Mouse (Mus musculus): ENCODE results near the gene Mpg. TPM values are rescaled to one million over a fixed set of nuclear protein-coding genes. Genes with fewer than 3 reads are reported as not detected.
A peak's percentile ranks its signal among the peaks of the same experiment; 100 is the strongest.

The Mpg gene
- polyA plus RNA-seq, 1 experiment from 2014 or later: 19.2 TPM

GRCm38 (mm10) chr11:32244617-32245016, 18.3 kb downstream of the Mpg start:
- H3K9me3 ChIP-seq (ENCODE audit: control insufficient read depth): no peaks in the 10 kb centered on the region
- peaks cover 58% of the 10 kb centered on the region for H3K36me3 ChIP-seq (ENCODE audit: control insufficient read depth, insufficient read depth)
- H3K4me2 ChIP-seq (replicated peaks; ENCODE audit: low read depth): no peak overlapping the region
- no peak for TF ChIP-seq CTCF (IDR thresholded peaks at IDR 0.05; ENCODE audit: low read depth)
- ATAC-seq: no peak
- H3K4me1 ChIP-seq (replicated peaks; ENCODE audit: control insufficient read depth, insufficient read depth, low read length): peaks cover 2% of the 10 kb centered on the region; the same call in 1 of the 2 replicates
- no peak overlapping the region for H3K4me3 ChIP-seq (ENCODE audit: low read depth, low read length)
- no peaks in the 10 kb centered on the region for H3K27me3 ChIP-seq (replicated peaks; ENCODE audit: control insufficient read depth, insufficient read depth, low read length)
- H3K9ac ChIP-seq (ENCODE audit: low read depth, low read length): no peak overlapping the region
- WGBS: 87% methylated on average over 1 of the region's 1 CpGs
- no peak overlapping the region for H3K27ac ChIP-seq (ENCODE audit: low read depth, low read length)

- ATAC-seq: peak; percentile 28; the same call in 1 of the 2 replicates
- no peaks in the 10 kb centered on the region for H3K9me3 ChIP-seq (ENCODE audit: control insufficient read depth)
- TF ChIP-seq CTCF (IDR thresholded peaks at IDR 0.05; ENCODE audit: low read depth): no peak
- no peaks in the 10 kb centered on the region for H3K27me3 ChIP-seq (replicated peaks; ENCODE audit: control insufficient read depth, insufficient read depth, low read length)
- H3K36me3 ChIP-seq (ENCODE audit: control insufficient read depth, insufficient read depth): peaks cover 59% of the 10 kb centered on the region
- 90% methylated on average over 6 of the region's 6 CpGs for WGBS
- no peak overlapping the region for H3K4me3 ChIP-seq (ENCODE audit: low read depth, low read length)
- peaks cover 2% of the 10 kb centered on the region; the same call in 1 of the 2 replicates for H3K4me1 ChIP-seq (replicated peaks; ENCODE audit: control insufficient read depth, insufficient read depth, low read length)
- H3K4me2 ChIP-seq (replicated peaks; ENCODE audit: low read depth): no peak overlapping the region
- no peak overlapping the region for H3K9ac ChIP-seq (ENCODE audit: low read depth, low read length)
- no peak overlapping the region for H3K27ac ChIP-seq (ENCODE audit: low read depth, low read length)
Measured at GRCm38 (mm10) chr11:32245614-32246013, 19.3 kb downstream of the Mpg start.

- TF ChIP-seq CTCF (IDR thresholded peaks at IDR 0.05; ENCODE audit: low read depth): peak; percentile 36
- no peak overlapping the region for H3K4me2 ChIP-seq (replicated peaks; ENCODE audit: low read depth)
- no peak overlapping the region for H3K4me3 ChIP-seq (ENCODE audit: low read depth, low read length)
- no peaks in the 10 kb centered on the region for H3K27me3 ChIP-seq (replicated peaks; ENCODE audit: control insufficient read depth, insufficient read depth, low read length)
- H3K9me3 ChIP-seq (ENCODE audit: control insufficient read depth): no peaks in the 10 kb centered on the region
- ATAC-seq: no peak
- no peaks in the 10 kb centered on the region; the same call in 1 of the 2 replicates for H3K4me1 ChIP-seq (replicated peaks; ENCODE audit: control insufficient read depth, insufficient read depth, low read length)
- H3K36me3 ChIP-seq (ENCODE audit: control insufficient read depth, insufficient read depth): peaks cover 51% of the 10 kb centered on the region
- H3K27ac ChIP-seq (ENCODE audit: low read depth, low read length): no peak overlapping the region
- H3K9ac ChIP-seq (ENCODE audit: low read depth, low read length): no peak overlapping the region
Measured at GRCm38 (mm10) chr11:32247068-32247467, 20.8 kb downstream of the Mpg start.

GRCm38 (mm10) chr11:32248350-32248749, 22.0 kb downstream of the Mpg start:
- WGBS: 77% methylated on average over 3 of the region's 3 CpGs
- H3K4me2 ChIP-seq (replicated peaks; ENCODE audit: low read depth): no peak overlapping the region

GRCm38 (mm10) chr11:32250880-32251763, 24.8 kb downstream of the Mpg start:
- peak; percentile 43; the same call in 1 of the 2 replicates for ATAC-seq
- TF ChIP-seq CTCF (IDR thresholded peaks at IDR 0.05; ENCODE audit: low read depth): no peak

More at GRCm38 (mm10) chr11:32248350-32248749, 22.0 kb downstream of the Mpg start:
- peaks cover 49% of the 10 kb centered on the region for H3K36me3 ChIP-seq (ENCODE audit: control insufficient read depth, insufficient read depth)
- H3K27ac ChIP-seq (ENCODE audit: low read depth, low read length): no peak overlapping the region
- no peaks in the 10 kb centered on the region for H3K27me3 ChIP-seq (replicated peaks; ENCODE audit: control insufficient read depth, insufficient read depth, low read length)
- no peak for TF ChIP-seq CTCF (IDR thresholded peaks at IDR 0.05; ENCODE audit: low read depth)
- ATAC-seq: no peak
- no peaks in the 10 kb centered on the region for H3K9me3 ChIP-seq (ENCODE audit: control insufficient read depth)
- H3K9ac ChIP-seq (ENCODE audit: low read depth, low read length): no peak overlapping the region
- no peaks in the 10 kb centered on the region for H3K4me1 ChIP-seq (replicated peaks; ENCODE audit: control insufficient read depth, insufficient read depth, low read length)
- no peak overlapping the region for H3K4me3 ChIP-seq (ENCODE audit: low read depth, low read length)

GRCm38 (mm10) chr11:32253121-32253520, 26.8 kb downstream of the Mpg start:
- Histone ChIP-seq H3K36me3 (ENCODE audit: control insufficient read depth, insufficient read depth) (peaks cover 46% of the 10 kb centered on the region), H3K9me3 (ENCODE audit: control insufficient read depth) (no peaks in the 10 kb centered on the region), H3K4me2 (replicated peaks; ENCODE audit: low read depth) (no peak overlapping the region), H3K9ac (ENCODE audit: low read depth, low read length) (no peak overlapping the region), H3K4me3 (ENCODE audit: low read depth, low read length) (no peak overlapping the region), H3K4me1 (replicated peaks; ENCODE audit: control insufficient read depth, insufficient read depth, low read length) (no peaks in the 10 kb centered on the region), H3K27me3 (replicated peaks; ENCODE audit: control insufficient read depth, insufficient read depth, low read length) (no peaks in the 10 kb centered on the region), H3K27ac (ENCODE audit: low read depth, low read length) (no peak overlapping the region)
- WGBS: 100% methylated on average over 1 of the region's 1 CpGs
- no peak for ATAC-seq
- no peak for TF ChIP-seq CTCF (IDR thresholded peaks at IDR 0.05; ENCODE audit: low read depth)

More at GRCm38 (mm10) chr11:32250880-32251763, 24.8 kb downstream of the Mpg start:
- Histone ChIP-seq H3K9ac (ENCODE audit: low read depth, low read length) (no peak overlapping the region), H3K9me3 (ENCODE audit: control insufficient read depth) (no peaks in the 10 kb centered on the region), H3K27ac (ENCODE audit: low read depth, low read length) (no peak overlapping the region), H3K36me3 (ENCODE audit: control insufficient read depth, insufficient read depth) (peaks cover 64% of the 10 kb centered on the region), H3K4me1 (replicated peaks; ENCODE audit: control insufficient read depth, insufficient read depth, low read length) (no peaks in the 10 kb centered on the region), H3K4me3 (ENCODE audit: low read depth, low read length) (no peak overlapping the region), H3K27me3 (replicated peaks; ENCODE audit: control insufficient read depth, insufficient read depth, low read length) (no peaks in the 10 kb centered on the region), H3K4me2 (replicated peaks; ENCODE audit: low read depth) (no peak overlapping the region)
- WGBS: 77% methylated on average over 8 of the region's 8 CpGs

Data from intestine, postnatal 0 days (tissue).